In genomic region chr6:128135459-128135858, GRCm38 (mm10) we compare ENCODE assay signal across 14 mouse cellular contexts. TPM values are rescaled to one million over a fixed set of nuclear protein-coding genes. Genes with fewer than 3 reads are reported as not detected.
DNase-seq lines count a peak whose midpoint lies in the region; ATAC-seq and TF ChIP-seq lines count a peak whose summit lies in the region.
"Had no signal": no experiment of that assay in that cellular context is flagged by ENCODE, and none has a peak within 500 bp of the region (broad histone marks: within the 10 kb centered on the region; RNA-seq: fewer than 3 reads in every experiment).

No protein-coding gene starts in this region.

- DNase-seq in heart, postnatal 25 days (ENCODE audit: low spot score) = no peak
- no peak for DNase-seq in spleen, adult 2 months (ENCODE audit: low read depth in 1 of 2, low spot score in 2 of 2)
- DNase-seq in spleen, postnatal 36 days (ENCODE audit: low spot score in 2 of 2) = no peak
- DNase-seq in urinary bladder, postnatal 10 days (ENCODE audit: low spot score) = no peak
- DNase-seq in adipocyte (ENCODE audit: low spot score) = no peak
- DNase-seq in thymus, postnatal 36 days = no peak
- DNase-seq: adrenal gland, postnatal 10 days; lung, postnatal 10 days; thymus, postnatal 4 days had no signal

- H3K4me3 ChIP-seq in heart, embryonic 11.5 days (ENCODE audit: low read depth, low read length) = no peak overlapping the region
- H3K4me3 ChIP-seq in spleen, adult 2 months (ENCODE audit: extremely low read depth, insufficient read depth, insufficient read length) = no peak overlapping the region
- H3K4me3 ChIP-seq in kidney, embryonic 16.5 days (ENCODE audit: low read length) = no peak overlapping the region
- H3K4me3 ChIP-seq: embryonic facial prominence, embryonic 12.5 days; left cerebral cortex, adult 2 months; myocyte had no signal

- H3K4me2 ChIP-seq in heart, embryonic 11.5 days = no peak overlapping the region
- no peak overlapping the region for H3K4me2 ChIP-seq in kidney, embryonic 16.5 days (replicated peaks; ENCODE audit: low read depth, low read length)
- H3K4me2 ChIP-seq: embryonic facial prominence, embryonic 12.5 days had no signal

- peaks cover 52% of the 10 kb centered on the region for H3K4me1 ChIP-seq in heart, embryonic 11.5 days (ENCODE audit: control insufficient read depth, insufficient read depth, low read length)
- no peaks in the 10 kb centered on the region for H3K4me1 ChIP-seq in spleen, adult 2 months (ENCODE audit: control insufficient read depth, insufficient read depth, insufficient read length)
- peaks cover 42% of the 10 kb centered on the region for H3K4me1 ChIP-seq in kidney, embryonic 16.5 days (ENCODE audit: insufficient read depth, low read length)

- no peak for TF ChIP-seq POLR2A in spleen, adult 2 months (IDR thresholded peaks at IDR 0.05; ENCODE audit: low read depth, low read length)

- no peaks in the 10 kb centered on the region for H3K27me3 ChIP-seq in heart, embryonic 11.5 days (ENCODE audit: control insufficient read depth, insufficient read depth, low read length)
- no peaks in the 10 kb centered on the region for H3K27me3 ChIP-seq in spleen, adult 2 months (ENCODE audit: control insufficient read depth, insufficient read depth, low read length)
- no peaks in the 10 kb centered on the region for H3K27me3 ChIP-seq in kidney, embryonic 16.5 days (ENCODE audit: insufficient read depth, low read length)
- H3K27me3 ChIP-seq: embryonic facial prominence, embryonic 12.5 days had no signal

- no peaks in the 10 kb centered on the region for H3K9me3 ChIP-seq in heart, embryonic 11.5 days (replicated peaks; ENCODE audit: control insufficient read depth, low read length)
- no peaks in the 10 kb centered on the region for H3K9me3 ChIP-seq in kidney, embryonic 16.5 days (ENCODE audit: low read length)
- H3K9me3 ChIP-seq: embryonic facial prominence, embryonic 12.5 days had no signal

- H3K27ac ChIP-seq in heart, embryonic 11.5 days (ENCODE audit: low read depth, low read length) = peak overlapping the region; percentile 57; the same call in 1 of the 2 replicates
- H3K27ac ChIP-seq in spleen, adult 2 months (ENCODE audit: insufficient read depth, low read length) = peak overlapping the region; percentile 12; the same call in 1 of the 2 replicates
- peak overlapping the region; percentile 67 for H3K27ac ChIP-seq in kidney, embryonic 16.5 days (ENCODE audit: low read length)
- H3K27ac ChIP-seq: embryonic facial prominence, embryonic 12.5 days; left cerebral cortex, adult 2 months had no signal

- intact Hi-C loops in heart, postnatal 25 days (cut with DNase I) = no loop called here

- no peak for ATAC-seq in heart, embryonic 11.5 days (replicated peaks; ENCODE audit: insufficient number of reproducible peaks, low FRiP score, low TSS enrichment)
- ATAC-seq in kidney, embryonic 16.5 days (ENCODE audit: low FRiP score, low TSS enrichment) = no peak

- no peak for TF ChIP-seq CTCF in spleen, adult 2 months (IDR thresholded peaks at IDR 0.05; ENCODE audit: extremely low read depth, insufficient read depth, insufficient read length, insufficient replicate concordance)

- no peaks in the 10 kb centered on the region for H3K36me3 ChIP-seq in heart, embryonic 11.5 days (ENCODE audit: control insufficient read depth, insufficient read depth, low read length)
- no peaks in the 10 kb centered on the region for H3K36me3 ChIP-seq in spleen, adult 2 months (ENCODE audit: control insufficient read depth, insufficient read depth, low read length)
- H3K36me3 ChIP-seq in kidney, embryonic 16.5 days (ENCODE audit: insufficient read depth, low read length) = no peaks in the 10 kb centered on the region
- H3K36me3 ChIP-seq: embryonic facial prominence, embryonic 12.5 days had no signal

- 0 out of 2 replicates have a peak overlapping the region, but pooled peaks have one; percentile 10 for H3K9ac ChIP-seq in heart, embryonic 11.5 days (ENCODE audit: low read depth, low read length)
- H3K9ac ChIP-seq in kidney, embryonic 16.5 days (replicated peaks; ENCODE audit: low read length) = no peak overlapping the region
- H3K9ac ChIP-seq: embryonic facial prominence, embryonic 12.5 days had no signal

- WGBS in heart, embryonic 11.5 days (ENCODE audit: insufficient replicate concordance) = 66% methylated on average over 5 of the region's 5 CpGs
- 68% methylated on average over 5 of the region's 5 CpGs for WGBS in spleen, adult 2 months
- WGBS in kidney, embryonic 16.5 days = 35% methylated on average over 5 of the region's 5 CpGs

RNA-seq across cellular contexts. Expression of gene Tspan9, which starts 7.9 kb away (rescaled TPM):
- 130 and 148 TPM in 2 replicates for polyA plus RNA-seq in heart, embryonic 11.5 days (2014; fragmentation: Nextera tagmentation; extraction: Ambion mirVana)
- total RNA-seq in heart, postnatal 25 days (2021) = 100 to 1,000 TPM; 129 to 132 TPM
- polyA plus RNA-seq in spleen, adult 2 months (2012; rRNA removed) = 29.8 and 30.6 TPM in 2 replicates
- 140 and 147 TPM in 2 replicates for polyA plus RNA-seq in kidney, embryonic 16.5 days (2015; fragmentation: Nextera tagmentation; extraction: Ambion mirVana)

Comparison
In these comparisons a context has a peak if more than half of its experiments do, and no peak if none do; other contexts are left out.
1. H3K27ac ChIP-seq: peak in every context shown above with its lines; median percentile 67 in kidney, embryonic 16.5 days; 57 in heart, embryonic 11.5 days; 12 in spleen, adult 2 months.